Mouse (Mus musculus) heart, embryonic 16.5 days (tissue): ENCODE results near the gene Ccser1. TPM values are rescaled to one million over a fixed set of nuclear protein-coding genes. Genes with fewer than 3 reads are reported as not detected.
"Not testable (repeated sequence)": the region's sequence is repeated elsewhere in the genome, so short reads cannot be mapped to it uniquely, and the experiment has no call there.

Experiments
- ATAC-seq: fragments of 200-750 bp; cut with Nextera tagmentation; replicated peaks from 2 replicates; pipeline ENCODE4 v1.8.0; 2017; ENCODE audit warnings: moderate number of reproducible peaks; ENCODE audit not compliant: insufficient read depth, low FRiP score; ENCODE audit errors: extremely low read depth
- H3K27ac ChIP-seq: fragments of 300-500 bp; sonication (generic); 2 replicates; pipeline ENCODE4 v1.5.1; 2014; ENCODE audit warnings: mild to moderate bottlenecking, low read length, control low read depth, moderate library complexity
- H3K27me3 ChIP-seq: fragments of 300-500 bp; sonication (generic); 2 replicates; pipeline ENCODE4 v1.6.1; 2014; ENCODE audit warnings: low read length, mixed read lengths; ENCODE audit not compliant: control insufficient read depth, insufficient read depth
- H3K36me3 ChIP-seq: fragments of 300-500 bp; sonication (generic); 2 replicates; pipeline ENCODE4 v1.6.1; 2014; ENCODE audit not compliant: control insufficient read depth, insufficient read depth
- H3K4me1 ChIP-seq: fragments of 300-500 bp; sonication (generic); 2 replicates; pipeline ENCODE4 v1.6.1; 2014; ENCODE audit warnings: low read length, mixed read lengths; ENCODE audit not compliant: control insufficient read depth, insufficient read depth
- H3K4me2 ChIP-seq: fragments of 300-500 bp; sonication (generic); 2 replicates; pipeline ENCODE4 v1.6.1; 2014; ENCODE audit warnings: low read depth, mild to moderate bottlenecking, control low read depth, low read length
- H3K4me3 ChIP-seq: fragments of 300-500 bp; sonication (generic); 2 replicates; pipeline ENCODE4 v1.5.1; 2014; ENCODE audit warnings: mild to moderate bottlenecking, control low read depth, low read length
- H3K9ac ChIP-seq: fragments of 300-500 bp; sonication (generic); 2 replicates; pipeline ENCODE4 v1.6.1; 2014; ENCODE audit warnings: low read length, control low read depth
- H3K9me3 ChIP-seq: fragments of 300-500 bp; sonication (generic); replicated peaks from 2 replicates; pipeline ENCODE4 v1.6.1; 2016; ENCODE audit warnings: low read length; ENCODE audit not compliant: control insufficient read depth
- WGBS: fragments of 180-500 bp; shearing (Covaris S2); extraction: QIAGEN DNeasy Blood & Tissue Kit; methylation state at CpG from one replicate; pipeline ENCODE4 v1.1.7; 2014; 5-methylcytosine and 5-hydroxymethylcytosine counted together
- polyA plus RNA-seq: library from polyadenylated mRNA; unstranded; fragments of >200 nt; fragmentation: Nextera tagmentation; extraction: Ambion mirVana; gene quantifications from 2 replicates; pipeline ENCODE4 v1.2.1, GENCODE M21; 2015

Ccser1 gene
- polyA plus RNA-seq, 1 experiment from 2014 or later: 1.8 TPM

DNA sequence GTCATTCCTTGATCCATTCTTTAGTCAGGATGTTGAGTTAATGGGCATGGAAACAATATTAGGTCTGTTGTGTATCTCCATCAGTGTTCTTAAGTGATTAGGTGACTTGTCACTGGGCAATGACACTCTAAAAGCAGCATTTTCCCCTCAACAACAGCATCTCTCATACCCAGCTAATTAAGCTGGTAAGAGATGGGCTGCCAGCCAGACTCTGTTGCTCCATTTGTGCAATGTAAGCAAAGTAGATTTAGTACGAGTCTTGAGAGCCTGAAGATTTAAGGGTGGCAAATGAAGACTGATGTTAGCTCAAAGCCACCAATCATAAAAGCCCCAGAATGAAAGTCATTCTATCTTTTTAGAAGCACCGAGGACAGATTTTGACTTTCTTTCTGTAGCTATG, 60.5 kb downstream of the Ccser1 start:
- Histone ChIP-seq H3K4me2 (no peak overlapping the region), H3K9me3 (no peaks in the 10 kb centered on the region), H3K4me3 (no peak overlapping the region), H3K36me3 (no peaks in the 10 kb centered on the region), H3K27me3 (no peaks in the 10 kb centered on the region), H3K4me1 (no peaks in the 10 kb centered on the region), H3K9ac (no peak overlapping the region), H3K27ac (no peak overlapping the region)
- 76% methylated on average over 2 of the region's 2 CpGs for WGBS
- no peak for ATAC-seq

DNA sequence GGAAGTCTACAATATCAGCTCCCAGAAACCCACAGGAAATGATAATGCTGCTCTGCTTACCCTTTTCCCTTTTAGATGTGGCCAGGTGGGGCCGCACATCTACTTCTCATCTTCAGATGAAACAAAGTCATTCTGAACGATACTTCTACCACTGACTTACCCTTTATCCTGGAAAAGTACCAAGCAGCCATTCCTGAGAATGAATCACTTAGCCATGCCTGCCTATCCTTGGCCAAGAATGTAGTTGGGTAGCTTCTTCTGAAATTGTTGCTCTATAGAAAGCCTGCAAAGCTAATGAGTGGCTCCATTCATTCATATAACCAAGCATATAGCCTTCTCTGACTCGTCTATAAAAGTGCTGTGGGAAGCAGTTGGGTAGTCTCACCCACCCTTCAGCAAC, 62.4 kb downstream of the Ccser1 start:
- no peaks in the 10 kb centered on the region for H3K36me3 ChIP-seq
- no peaks in the 10 kb centered on the region for H3K9me3 ChIP-seq
- 76% methylated on average over 3 of the region's 3 CpGs for WGBS
- H3K4me3 ChIP-seq: no peak overlapping the region
- ATAC-seq: no peak
- H3K4me1 ChIP-seq: no peaks in the 10 kb centered on the region
- no peak overlapping the region for H3K9ac ChIP-seq
- no peak overlapping the region for H3K27ac ChIP-seq
- H3K4me2 ChIP-seq: no peak overlapping the region
- H3K27me3 ChIP-seq: no peaks in the 10 kb centered on the region

DNA sequence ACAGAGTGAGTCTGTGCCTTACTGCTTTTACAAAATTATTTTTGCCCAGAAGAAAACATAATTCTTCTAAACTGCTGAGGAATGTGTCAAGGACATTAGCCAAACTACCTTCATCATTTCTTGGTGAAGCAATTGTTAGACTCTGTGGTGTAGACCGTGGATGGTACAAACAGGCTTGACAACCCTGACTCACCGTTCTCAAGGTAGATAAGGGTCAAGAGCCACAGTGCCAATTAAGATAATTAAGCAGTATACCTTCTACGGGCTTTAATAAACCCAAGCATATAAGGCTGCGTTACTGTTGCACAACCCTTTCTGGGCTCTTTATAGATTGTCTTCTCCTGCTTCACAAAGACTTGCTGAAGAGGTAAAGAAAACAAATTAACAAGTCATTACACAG, 66.4 kb downstream of the Ccser1 start:
- Histone ChIP-seq H3K4me1 (no peaks in the 10 kb centered on the region), H3K4me2 (no peak overlapping the region), H3K9me3 (no peaks in the 10 kb centered on the region), H3K27me3 (no peaks in the 10 kb centered on the region), H3K9ac (no peak overlapping the region), H3K4me3 (no peak overlapping the region), H3K27ac (no peak overlapping the region), H3K36me3 (no peaks in the 10 kb centered on the region)
- no peak for ATAC-seq
- 65% methylated on average over 4 of the region's 4 CpGs for WGBS

DNA sequence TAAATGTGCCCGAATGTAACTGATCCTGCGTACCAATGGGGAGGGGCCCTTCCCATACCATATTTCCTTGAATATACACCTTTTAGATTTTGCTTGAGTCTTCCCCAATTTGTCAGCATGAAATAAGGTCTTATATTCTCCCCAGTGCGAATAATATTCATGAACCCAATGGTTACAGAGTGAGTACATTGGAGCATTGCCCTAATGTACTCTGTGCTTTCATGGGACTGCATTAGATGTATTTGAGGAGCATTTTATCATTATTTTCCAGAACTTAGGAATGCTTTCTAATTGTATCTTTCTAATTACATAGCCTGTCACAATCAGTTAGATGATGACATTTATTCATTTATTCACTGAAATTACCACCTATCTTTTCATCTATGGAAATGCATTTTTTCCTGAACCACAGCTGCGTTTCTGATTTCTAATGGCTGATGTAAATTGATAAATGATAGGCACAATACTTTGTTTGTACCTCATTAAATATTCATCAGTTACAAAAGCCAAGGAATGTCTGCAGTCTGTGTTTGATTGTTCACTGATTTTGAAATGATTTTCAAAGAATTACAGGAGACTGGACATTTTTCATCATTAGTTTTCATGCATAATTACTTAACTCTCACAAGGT, 67.8 kb downstream of the Ccser1 start:
- Histone ChIP-seq H3K27me3 (no peaks in the 10 kb centered on the region), H3K9me3 (no peaks in the 10 kb centered on the region), H3K9ac (no peak overlapping the region), H3K4me2 (no peak overlapping the region), H3K4me1 (no peaks in the 10 kb centered on the region), H3K4me3 (no peak overlapping the region), H3K36me3 (no peaks in the 10 kb centered on the region), H3K27ac (no peak overlapping the region)
- ATAC-seq: no peak
- WGBS: 78% methylated on average over 4 of the region's 4 CpGs

GRCm38 (mm10) chr6:61248700-61249099, 68.6 kb downstream of the Ccser1 start:
- H3K27me3 ChIP-seq: no peaks in the 10 kb centered on the region
- H3K36me3 ChIP-seq: no peaks in the 10 kb centered on the region
- no peak overlapping the region for H3K4me2 ChIP-seq
- no peaks in the 10 kb centered on the region for H3K4me1 ChIP-seq
- 76% methylated on average over 2 of the region's 2 CpGs for WGBS
- H3K9me3 ChIP-seq: no peaks in the 10 kb centered on the region
- H3K27ac ChIP-seq: no peak overlapping the region
- H3K4me3 ChIP-seq: no peak overlapping the region
- ATAC-seq: no peak
- no peak overlapping the region for H3K9ac ChIP-seq

DNA sequence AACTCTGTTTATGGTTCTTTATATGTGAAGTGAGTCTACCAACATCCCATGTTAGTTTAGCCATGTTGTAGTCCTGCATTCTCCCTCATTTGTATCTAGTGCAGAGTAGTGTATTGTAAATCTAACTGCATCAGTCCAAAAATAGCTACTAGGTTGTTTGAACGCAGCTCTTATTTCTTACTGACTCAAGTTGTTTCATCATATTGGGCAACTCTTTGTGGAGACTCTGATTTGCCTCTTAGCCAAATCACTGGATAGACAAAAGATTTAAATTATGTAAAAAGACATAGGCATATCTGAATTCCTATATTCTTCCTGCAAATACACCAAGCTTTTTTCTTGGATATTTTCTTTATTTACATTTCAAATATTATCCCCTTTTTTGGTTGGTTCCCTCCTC, 71.1 kb downstream of the Ccser1 start:
- Histone ChIP-seq H3K9me3 (no peaks in the 10 kb centered on the region), H3K4me3 (no peak overlapping the region), H3K9ac (no peak overlapping the region), H3K4me2 (no peak overlapping the region), H3K4me1 (no peaks in the 10 kb centered on the region), H3K27me3 (no peaks in the 10 kb centered on the region), H3K36me3 (no peaks in the 10 kb centered on the region), H3K27ac (no peak overlapping the region)
- WGBS: 49% methylated on average over 1 of the region's 1 CpGs
- ATAC-seq: no peak

GRCm38 (mm10) chr6:61252912-61253311, 72.8 kb downstream of the Ccser1 start:
- Histone ChIP-seq H3K4me2 (no peak overlapping the region), H3K9ac (no peak overlapping the region), H3K4me3 (no peak overlapping the region), H3K27me3 (no peaks in the 10 kb centered on the region), H3K27ac (no peak overlapping the region), H3K4me1 (no peaks in the 10 kb centered on the region), H3K9me3 (no peaks in the 10 kb centered on the region), H3K36me3 (no peaks in the 10 kb centered on the region)
- WGBS: 73% methylated on average over 7 of the region's 7 CpGs
- ATAC-seq: no peak

GRCm38 (mm10) chr6:61255874-61256273, 75.8 kb downstream of the Ccser1 start:
- not testable (repeated sequence) for H3K27ac ChIP-seq, H3K36me3 ChIP-seq, H3K9ac ChIP-seq, H3K27me3 ChIP-seq, H3K4me3 ChIP-seq, H3K4me1 ChIP-seq, H3K4me2 ChIP-seq, ATAC-seq, H3K9me3 ChIP-seq
- no CpG with 5 or more reads among the region's 1 CpGs for WGBS

GRCm38 (mm10) chr6:61258847-61259634, 78.9 kb downstream of the Ccser1 start:
- no peaks in the 10 kb centered on the region for H3K27me3 ChIP-seq
- ATAC-seq: no peak
- no peak overlapping the region for H3K27ac ChIP-seq
- H3K9me3 ChIP-seq: no peaks in the 10 kb centered on the region
- 63% methylated on average over 10 of the region's 10 CpGs for WGBS
- H3K36me3 ChIP-seq: no peaks in the 10 kb centered on the region
- no peak overlapping the region for H3K4me3 ChIP-seq
- H3K9ac ChIP-seq: no peak overlapping the region
- H3K4me1 ChIP-seq: no peaks in the 10 kb centered on the region
- H3K4me2 ChIP-seq: no peak overlapping the region
